Comparison of ENCODE assay signal across 8 mouse cellular contexts in the genomic region with DNA sequence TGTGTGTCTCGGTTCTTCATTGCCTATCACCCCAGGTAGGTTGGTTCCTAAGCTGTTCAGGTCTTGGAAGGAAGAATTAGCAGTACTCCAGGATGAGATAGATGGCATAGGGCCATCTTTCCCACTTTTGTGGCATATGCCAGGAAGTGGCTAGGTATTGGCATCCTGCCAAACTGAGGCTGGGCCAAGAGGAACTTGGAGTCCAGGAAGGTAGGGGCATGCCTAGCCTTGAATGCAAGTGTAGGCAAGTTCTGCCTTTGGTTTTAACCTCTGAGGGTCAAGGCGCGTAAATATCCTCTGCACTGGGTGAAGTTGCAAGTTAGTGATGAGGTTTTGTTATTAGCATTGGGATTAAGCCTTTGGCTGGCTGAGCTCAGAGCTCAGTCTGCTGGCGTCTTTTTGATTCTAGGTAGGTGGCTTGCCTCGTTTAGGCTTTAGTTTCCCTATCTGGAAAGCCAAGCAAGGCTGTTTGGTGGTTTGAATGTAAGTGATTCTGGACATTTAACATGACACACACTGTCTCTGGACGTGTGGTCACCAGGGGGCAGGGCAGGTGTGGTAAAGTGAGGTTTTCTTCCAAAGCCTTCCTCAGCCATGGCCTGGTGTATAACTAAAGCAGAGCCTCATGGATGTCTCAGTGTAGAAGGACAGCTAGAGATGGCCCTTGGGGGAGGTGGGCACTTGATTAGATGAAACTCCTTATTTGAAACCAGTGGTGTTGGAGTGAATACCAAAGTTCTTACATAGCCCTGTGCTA. TPM values are rescaled to one million over a fixed set of nuclear protein-coding genes. Genes with fewer than 3 reads are reported as not detected.
DNase-seq lines count a peak whose midpoint lies in the region; ATAC-seq and TF ChIP-seq lines count a peak whose summit lies in the region.

No protein-coding gene starts in this region.

- TF ChIP-seq EP300 in stomach, postnatal 0 days (optimal IDR thresholded peaks at IDR 0.05) = no peak

- H3K9me3 ChIP-seq in forebrain, embryonic 14.5 days (replicated peaks; ENCODE audit: control insufficient read depth, low read length) = no peaks in the 10 kb centered on the region
- no peaks in the 10 kb centered on the region for H3K9me3 ChIP-seq in forebrain, embryonic 12.5 days
- H3K9me3 ChIP-seq in stomach, postnatal 0 days (ENCODE audit: control insufficient read depth, low read length) = no peaks in the 10 kb centered on the region

- no peak overlapping the region for H3K4me3 ChIP-seq in forebrain, embryonic 14.5 days (ENCODE audit: low read depth, low read length)
- H3K4me3 ChIP-seq in forebrain, embryonic 12.5 days (replicated peaks) = no peak overlapping the region
- no peak overlapping the region for H3K4me3 ChIP-seq in stomach, postnatal 0 days (ENCODE audit: low read depth, low read length)

- H3K36me3 ChIP-seq in forebrain, embryonic 14.5 days (ENCODE audit: control insufficient read depth, insufficient read depth, low read length) = no peaks in the 10 kb centered on the region
- H3K36me3 ChIP-seq in forebrain, embryonic 12.5 days (replicated peaks) = no peaks in the 10 kb centered on the region
- no peaks in the 10 kb centered on the region for H3K36me3 ChIP-seq in stomach, postnatal 0 days (ENCODE audit: control insufficient read depth, insufficient read depth, low read length)

- TF ChIP-seq CTCF in stomach, postnatal 0 days (IDR thresholded peaks at IDR 0.05; ENCODE audit: low read depth) = peak; percentile 68

- peak; percentile 46 for DNase-seq in forebrain, embryonic 14.5 days (ENCODE audit: low spot score)
- DNase-seq in ovary, postnatal 14 days (ENCODE audit: low spot score) = peak; percentile 31
- no peak for DNase-seq in ovary, adult 18-20 months (ENCODE audit: low spot score)
- DNase-seq in stomach, postnatal 0 days (ENCODE audit: low spot score) = peak; percentile 52
- no peak for DNase-seq in spleen, adult 12 weeks (ENCODE audit: low spot score)
- DNase-seq in thymus, postnatal 25 days = no peak

- 0 out of 2 replicates have a peak, but pooled peaks cover 5% of the 10 kb centered on the region for H3K27me3 ChIP-seq in forebrain, embryonic 14.5 days (replicated peaks; ENCODE audit: control insufficient read depth, insufficient read depth, low read length)
- H3K27me3 ChIP-seq in forebrain, embryonic 12.5 days = peaks cover 11% of the 10 kb centered on the region
- no peaks in the 10 kb centered on the region for H3K27me3 ChIP-seq in stomach, postnatal 0 days (ENCODE audit: control insufficient read depth, insufficient read depth, low read length)

- no peak overlapping the region for H3K27ac ChIP-seq in forebrain, embryonic 14.5 days (ENCODE audit: low read depth, low read length)
- H3K27ac ChIP-seq in forebrain, embryonic 12.5 days = no peak overlapping the region
- H3K27ac ChIP-seq in stomach, postnatal 0 days (replicated peaks) = 0 out of 2 replicates have a peak overlapping the region, but pooled peaks have one; percentile 18

- H3K4me2 ChIP-seq in forebrain, embryonic 14.5 days (ENCODE audit: low read length) = no peak overlapping the region
- no peak overlapping the region for H3K4me2 ChIP-seq in forebrain, embryonic 12.5 days
- no peak overlapping the region for H3K4me2 ChIP-seq in stomach, postnatal 0 days (replicated peaks; ENCODE audit: low read depth)

- H3K9ac ChIP-seq in forebrain, embryonic 14.5 days (ENCODE audit: low read length) = no peak overlapping the region
- H3K9ac ChIP-seq in forebrain, embryonic 12.5 days = no peak overlapping the region
- H3K9ac ChIP-seq in stomach, postnatal 0 days (ENCODE audit: low read length) = no peak overlapping the region

- peaks cover 2% of the 10 kb centered on the region; the same call in 1 of the 2 replicates for H3K4me1 ChIP-seq in forebrain, embryonic 14.5 days (ENCODE audit: control insufficient read depth, insufficient read depth, low read length)
- peaks cover 9% of the 10 kb centered on the region for H3K4me1 ChIP-seq in forebrain, embryonic 12.5 days
- no peaks in the 10 kb centered on the region; the same call in 1 of the 2 replicates for H3K4me1 ChIP-seq in stomach, postnatal 0 days (replicated peaks; ENCODE audit: control insufficient read depth, insufficient read depth)

- ATAC-seq in forebrain, embryonic 14.5 days = no peak
- no peak for ATAC-seq in forebrain, embryonic 12.5 days (ENCODE audit: low FRiP score)
- peak; percentile 43 for ATAC-seq in granulocyte monocyte progenitor cell, adult 5-6 weeks (replicated peaks; ENCODE audit: poor library complexity, severe bottlenecking)
- ATAC-seq in stomach, postnatal 0 days (ENCODE audit: low FRiP score, low TSS enrichment) = peak; percentile 39; the same call in 1 of the 2 replicates

- WGBS in forebrain, embryonic 14.5 days = 63% methylated on average over 6 of the region's 6 CpGs
- 73% methylated on average over 6 of the region's 6 CpGs for WGBS in forebrain, embryonic 12.5 days
- 52% methylated on average over 6 of the region's 6 CpGs for WGBS in stomach, postnatal 0 days

RNA-seq across cellular contexts. Expression of a gene that starts 5.8 kb away (rescaled TPM):
- 3.0 and 4.1 TPM in 2 replicates for polyA plus RNA-seq in forebrain, embryonic 14.5 days (2014; fragmentation: Nextera tagmentation; extraction: Ambion mirVana)
- 1.8 and 2.4 TPM in 2 replicates for polyA plus RNA-seq in forebrain, embryonic 12.5 days (2016; fragmentation: Nextera tagmentation; extraction: Ambion mirVana)
- total RNA-seq in granulocyte monocyte progenitor cell, adult 5-6 weeks (2014; fragmentation: Nextera tagmentation) = 14.5 and 14.7 TPM in 2 replicates
- total RNA-seq in granulocyte monocyte progenitor cell, adult 5-6 weeks (2017) = 13.8 and 20.3 TPM in 2 replicates
- polyA plus RNA-seq in stomach, postnatal 0 days (2015; fragmentation: Nextera tagmentation; extraction: Ambion mirVana) = 13.1 and 14.1 TPM in 2 replicates

Comparison
In these comparisons a context has a peak if more than half of its experiments do, and no peak if none do; other contexts are left out.
1. DNase-seq: peak in forebrain, embryonic 14.5 days (single experiment), ovary, postnatal 14 days (single experiment) and stomach, postnatal 0 days (single experiment); none in ovary, adult 18-20 months (single experiment), spleen, adult 12 weeks (single experiment) and thymus, postnatal 25 days (single experiment).
2. ATAC-seq: peak in granulocyte monocyte progenitor cell, adult 5-6 weeks (single experiment) and stomach, postnatal 0 days (single experiment); none in forebrain, embryonic 14.5 days (single experiment) and forebrain, embryonic 12.5 days (single experiment).